Mouse (Mus musculus): ENCODE measurements around the gene Serpinb3d. TPM values are rescaled to one million over a fixed set of nuclear protein-coding genes. Genes with fewer than 3 reads are reported as not detected.
"Not testable (repeated sequence)": the region's sequence is repeated elsewhere in the genome, so short reads cannot be mapped to it uniquely, and the experiment has no call there.

The Serpinb3d gene
- total RNA-seq (2022) = not detected

GRCm38 (mm10) chr1:107083406-107083805 lies at the start of gene Serpinb3d:
Gene Serpinb3d (minus strand): TSS chr1:107083506.
- no peak for DNase-seq (ENCODE audit: low spot score in 2 of 2)

- not testable (repeated sequence) for DNase-seq (ENCODE audit: low spot score in 2 of 2)
Observed at GRCm38 (mm10) chr1:107127453-107127852, 44.1 kb upstream of the Serpinb3d start.

- no peak for DNase-seq (ENCODE audit: low spot score in 2 of 2)
Observed at GRCm38 (mm10) chr1:107098417-107098816, 15.1 kb upstream of the Serpinb3d start.

GRCm38 (mm10) chr1:107052203-107052602 lies 31.1 kb downstream of the Serpinb3d start, which contains the start of gene Serpinb3a:
Gene Serpinb3a (minus strand): TSS chr1:107052303.
- DNase-seq (ENCODE audit: low spot score in 2 of 2) = no peak

GRCm38 (mm10) chr1:107034236-107034635 lies 49.1 kb downstream of the Serpinb3d start:
- not testable (repeated sequence) for DNase-seq (ENCODE audit: low spot score in 2 of 2)

Other genes with a start within 250 kb of the Serpinb3d start
- not detected for gene Serpinb5, start 222.3 kb downstream of the Serpinb3d start, total RNA-seq (2022)
- not detected for gene Serpinb12, start 149.1 kb downstream of the Serpinb3d start, total RNA-seq (2022)
- not detected for gene Serpinb13, start 102.5 kb downstream of the Serpinb3d start, total RNA-seq (2022)
- gene Serpinb3a, start 31.2 kb downstream of the Serpinb3d start, total RNA-seq (2022) = not detected
- not detected for gene Serpinb3b, start 194.9 kb upstream of the Serpinb3d start, total RNA-seq (2022)
- not detected for gene Serpinb3c, start 194.9 kb upstream of the Serpinb3d start, total RNA-seq (2022)